Mouse (Mus musculus) adrenal gland, adult 2 months (tissue): ENCODE measurements around the gene Slc1a3. TPM values are rescaled to one million over a fixed set of nuclear protein-coding genes. Genes with fewer than 3 reads are reported as not detected.
"Not testable (repeated sequence)": the region's sequence is repeated elsewhere in the genome, so short reads cannot be mapped to it uniquely, and the experiment has no call there.

ENCODE experiments used
- DNase-seq: peaks from one replicate; pipeline ENCODE4 v3.0.0; 2021
- polyA plus RNA-seq: library from polyadenylated mRNA; depleted of rRNA; stranded (reverse); fragments of >200 nt; gene quantifications from 2 replicates; pipeline ENCODE4 v1.2.3, GENCODE M21; 2012
- total RNA-seq, 2 experiments: library from RNA; stranded (reverse); gene quantifications; 2 replicates each; pipeline ENCODE4 v1.2.3; 2021

Slc1a3 gene
- total and polyA plus RNA-seq, 3 experiments = 14.0 to 79.0 (median 30.1) TPM

GRCm38 (mm10) chr15:8706613-8707012, 4.0 kb downstream of the Slc1a3 start:
- no peak for DNase-seq

GRCm38 (mm10) chr15:8706178-8706577, 4.4 kb downstream of the Slc1a3 start:
- no peak for DNase-seq

GRCm38 (mm10) chr15:8705560-8705959, 5.0 kb downstream of the Slc1a3 start:
- not testable (repeated sequence) for DNase-seq

GRCm38 (mm10) chr15:8697976-8698375, 12.6 kb downstream of the Slc1a3 start:
- no peak for DNase-seq

- no peak for DNase-seq
Observed at GRCm38 (mm10) chr15:8697500-8697899, 13.1 kb downstream of the Slc1a3 start.

- DNase-seq = not testable (repeated sequence)
Observed at GRCm38 (mm10) chr15:8690141-8690540, 20.4 kb downstream of the Slc1a3 start.

GRCm38 (mm10) chr15:8686846-8687245, 23.7 kb downstream of the Slc1a3 start:
- DNase-seq = no peak

- no peak for DNase-seq
Observed at GRCm38 (mm10) chr15:8685506-8685905, 25.1 kb downstream of the Slc1a3 start.

- no peak for DNase-seq
Observed at GRCm38 (mm10) chr15:8684263-8684662, 26.3 kb downstream of the Slc1a3 start.

- DNase-seq = no peak
Observed at GRCm38 (mm10) chr15:8682871-8683270, 27.7 kb downstream of the Slc1a3 start.

GRCm38 (mm10) chr15:8682421-8682820, 28.1 kb downstream of the Slc1a3 start:
- DNase-seq = no peak

GRCm38 (mm10) chr15:8681971-8682370, 28.6 kb downstream of the Slc1a3 start:
- no peak for DNase-seq

- no peak for DNase-seq
Observed at GRCm38 (mm10) chr15:8681009-8681408, 29.6 kb downstream of the Slc1a3 start.

- DNase-seq = no peak
Observed at GRCm38 (mm10) chr15:8676959-8677358, 33.6 kb downstream of the Slc1a3 start.

- DNase-seq = no peak
Observed at GRCm38 (mm10) chr15:8676211-8676691, 34.3 kb downstream of the Slc1a3 start.

- DNase-seq = no peak
Observed at GRCm38 (mm10) chr15:8675616-8676015, 34.9 kb downstream of the Slc1a3 start.

GRCm38 (mm10) chr15:8672532-8672931, 38.0 kb downstream of the Slc1a3 start:
- DNase-seq = no peak

- no peak for DNase-seq
Observed at GRCm38 (mm10) chr15:8667849-8668522, 42.6 kb downstream of the Slc1a3 start.

GRCm38 (mm10) chr15:8665675-8666350, 44.8 kb downstream of the Slc1a3 start:
- no peak for DNase-seq

- peak; percentile 30 for DNase-seq
Observed at GRCm38 (mm10) chr15:8663348-8664099, 47.0 kb downstream of the Slc1a3 start.

GRCm38 (mm10) chr15:8661856-8662255, 48.7 kb downstream of the Slc1a3 start:
- no peak for DNase-seq

GRCm38 (mm10) chr15:8659977-8660376, 50.6 kb downstream of the Slc1a3 start:
- DNase-seq = no peak

- DNase-seq = no peak
Observed at GRCm38 (mm10) chr15:8659483-8659971, 51.0 kb downstream of the Slc1a3 start.
